Mouse (Mus musculus) kidney, adult 18-20 months (tissue): ENCODE results near the gene Gpbar1.

Source experiments
- DNase-seq: peaks from one replicate; pipeline ENCODE4 v3.0.0; 2021

Gpbar1 gene

DNA sequence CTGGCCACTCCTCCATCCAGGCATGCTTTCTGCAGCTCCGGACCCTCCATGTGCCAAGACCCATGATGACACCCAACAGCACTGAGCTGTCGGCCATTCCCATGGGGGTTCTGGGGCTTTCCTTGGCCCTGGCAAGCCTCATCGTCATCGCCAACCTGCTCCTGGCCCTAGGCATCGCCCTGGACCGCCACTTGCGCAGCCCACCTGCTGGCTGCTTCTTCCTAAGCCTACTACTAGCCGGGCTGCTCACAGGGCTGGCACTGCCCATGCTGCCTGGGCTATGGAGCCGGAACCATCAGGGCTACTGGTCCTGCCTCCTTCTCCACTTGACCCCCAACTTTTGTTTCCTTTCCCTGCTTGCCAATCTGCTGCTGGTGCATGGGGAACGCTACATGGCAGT is at the start of gene Gpbar1:
Gpbar1 (plus strand) TSS at position 13 of the 400 bp plus-strand sequence.
- DNase-seq = no peak

DNA sequence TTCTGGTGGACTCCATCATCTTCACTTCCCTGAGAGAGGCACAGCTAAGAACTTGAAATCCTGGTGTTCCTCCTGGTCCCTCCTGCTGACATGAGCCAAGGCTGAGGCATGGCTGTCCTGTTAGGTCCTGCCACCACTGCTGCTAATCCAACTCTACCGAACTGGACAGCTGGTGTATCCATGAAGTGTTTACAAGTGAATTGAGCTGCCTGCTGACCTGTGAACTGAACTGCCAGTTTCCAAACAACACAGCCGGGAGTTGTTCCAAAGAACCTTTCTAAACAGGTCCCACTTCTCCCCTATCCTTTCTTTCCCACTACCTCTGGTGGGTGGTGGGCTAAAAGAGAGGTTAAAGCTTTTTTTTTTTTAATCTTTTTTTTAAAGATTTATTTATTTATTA is 48.4 kb upstream of the Gpbar1 start:
- no peak for DNase-seq

- no peak for DNase-seq
Measured at GRCm38 (mm10) chr1:74230992-74231391, 47.4 kb upstream of the Gpbar1 start.

- peak; percentile 98 for DNase-seq
Measured at GRCm38 (mm10) chr1:74235938-74236589, 42.3 kb upstream of the Gpbar1 start, which contains the start of gene Arpc2. Gene Arpc2, plus strand, starts transcription at chr1:74236084.

DNA sequence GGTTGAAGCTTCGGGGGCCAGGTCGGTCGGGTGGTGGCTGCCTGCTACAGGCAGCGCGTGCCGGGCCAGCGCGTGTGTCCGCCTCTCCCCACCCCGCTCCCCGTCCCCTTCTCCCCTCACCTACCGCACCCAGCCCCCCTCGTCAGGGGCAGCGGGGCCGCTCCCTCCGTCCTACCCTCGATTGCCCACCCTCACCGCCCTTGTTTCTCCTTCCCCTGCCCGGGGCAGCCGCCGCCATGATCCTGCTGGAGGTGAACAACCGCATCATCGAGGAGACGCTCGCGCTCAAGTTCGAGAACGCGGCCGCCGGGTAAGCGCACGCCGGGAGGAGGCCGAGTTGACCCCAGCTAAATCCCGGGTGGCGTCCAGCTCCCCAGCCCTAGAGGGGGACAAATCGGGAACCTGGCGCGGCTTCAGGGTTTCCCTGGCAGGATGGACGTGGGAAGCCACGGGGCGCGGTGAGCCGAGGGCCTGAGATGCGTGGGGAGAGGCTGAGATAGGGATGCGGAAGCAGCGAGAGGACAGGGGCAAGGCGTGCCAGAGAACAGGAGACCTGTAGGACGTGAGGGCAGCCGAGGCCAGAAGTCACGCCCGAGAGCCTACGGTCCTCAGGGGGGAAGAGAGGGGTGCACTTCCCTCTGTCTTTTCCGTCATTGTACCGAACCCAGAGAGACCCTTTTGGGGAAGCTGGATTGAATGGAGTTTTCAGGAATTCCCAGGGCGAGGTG is 41.6 kb upstream of the Gpbar1 start:
- DNase-seq = peak; percentile 59

- DNase-seq = no peak
Measured at GRCm38 (mm10) chr1:74237671-74238070, 40.7 kb upstream of the Gpbar1 start.

DNA sequence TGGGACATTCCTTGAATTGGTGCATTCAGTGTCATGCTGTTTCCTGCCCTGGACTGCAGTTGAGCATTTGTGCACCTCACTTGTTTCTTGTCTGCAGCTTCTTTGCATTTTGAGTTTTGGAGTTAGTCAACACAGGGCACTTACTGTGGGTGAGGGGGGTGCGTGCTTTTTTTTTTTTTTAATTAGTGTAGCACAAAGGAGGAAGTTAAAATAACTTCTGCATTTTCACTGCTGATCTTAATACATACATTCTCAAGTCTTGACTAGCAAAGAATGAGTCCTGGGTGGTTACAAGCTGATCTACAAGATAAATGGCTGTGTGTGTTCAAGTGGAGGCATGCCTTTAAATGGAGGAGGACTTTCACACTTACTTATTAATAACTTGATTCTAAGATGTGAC is 40.2 kb upstream of the Gpbar1 start:
- DNase-seq = no peak

DNA sequence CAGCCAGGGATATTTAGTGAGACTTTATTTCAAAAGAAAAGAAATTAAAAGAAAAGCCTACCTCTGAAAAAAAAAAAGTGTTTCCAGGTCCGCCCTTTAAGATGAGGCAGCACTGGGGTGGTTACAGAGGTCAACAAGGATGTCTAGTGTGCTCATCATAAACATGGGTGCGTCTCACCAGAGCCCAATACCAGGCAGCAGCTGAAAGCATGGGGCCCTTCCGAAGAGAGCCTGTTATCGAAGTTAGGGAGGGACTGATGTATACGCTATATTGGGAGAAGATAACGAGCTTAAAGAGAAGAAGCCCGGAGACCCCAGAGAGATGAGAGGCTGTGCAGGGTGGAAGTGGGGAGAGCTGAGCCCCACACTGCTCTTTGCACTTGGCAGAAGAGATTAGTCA is 39.2 kb upstream of the Gpbar1 start:
- no peak for DNase-seq

DNA sequence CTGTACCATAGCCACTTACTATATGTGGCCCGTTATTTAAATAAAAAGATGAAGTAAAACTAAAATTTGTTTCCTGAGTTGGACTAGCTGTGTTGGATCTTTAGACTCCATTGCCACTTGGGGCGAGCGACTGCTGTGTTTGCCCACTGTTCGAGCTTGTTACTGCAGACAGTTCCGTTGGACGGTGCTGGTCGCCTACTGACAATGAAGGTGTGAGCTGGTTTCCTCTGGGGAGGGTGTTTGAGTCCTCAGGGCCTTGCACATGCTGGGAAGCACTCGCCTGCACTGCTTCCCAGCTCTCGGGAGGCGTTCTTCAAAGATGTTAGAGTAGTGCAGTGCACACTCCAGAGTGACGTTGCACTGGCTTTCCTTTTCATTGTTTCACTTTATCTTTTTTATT is 38.7 kb upstream of the Gpbar1 start:
- DNase-seq = no peak

DNA sequence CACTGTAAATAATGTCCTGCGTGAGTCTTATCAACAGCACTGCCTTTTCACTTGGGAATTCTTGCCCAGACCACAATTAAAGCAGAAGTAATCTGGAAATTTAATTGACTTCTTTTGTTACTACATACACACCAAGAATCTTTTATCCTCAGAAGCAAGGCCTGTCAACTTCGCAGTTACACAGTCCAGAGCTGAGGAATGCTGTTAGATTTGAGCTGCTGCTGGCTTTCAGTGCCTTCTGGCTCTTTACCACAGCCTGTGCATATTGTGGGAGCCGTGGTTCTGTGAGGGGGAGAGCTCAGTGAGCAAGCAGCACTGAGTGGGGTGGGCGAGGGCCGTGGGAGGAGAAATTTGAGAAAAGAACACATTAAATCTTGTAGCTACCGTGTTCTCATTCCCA is 38.0 kb upstream of the Gpbar1 start:
- no peak for DNase-seq

- no peak for DNase-seq
Measured at GRCm38 (mm10) chr1:74240832-74241231, 37.5 kb upstream of the Gpbar1 start.

GRCm38 (mm10) chr1:74245525-74245924 is 32.8 kb upstream of the Gpbar1 start:
- DNase-seq = no peak

GRCm38 (mm10) chr1:74248799-74249198 is 29.6 kb upstream of the Gpbar1 start:
- DNase-seq = peak; percentile 34

- peak; percentile 60 for DNase-seq
Measured at GRCm38 (mm10) chr1:74249331-74249980, 28.9 kb upstream of the Gpbar1 start.

- no peak for DNase-seq
Measured at GRCm38 (mm10) chr1:74250096-74250495, 28.3 kb upstream of the Gpbar1 start.

- no peak for DNase-seq
Measured at GRCm38 (mm10) chr1:74255704-74256345, 22.5 kb upstream of the Gpbar1 start.

DNA sequence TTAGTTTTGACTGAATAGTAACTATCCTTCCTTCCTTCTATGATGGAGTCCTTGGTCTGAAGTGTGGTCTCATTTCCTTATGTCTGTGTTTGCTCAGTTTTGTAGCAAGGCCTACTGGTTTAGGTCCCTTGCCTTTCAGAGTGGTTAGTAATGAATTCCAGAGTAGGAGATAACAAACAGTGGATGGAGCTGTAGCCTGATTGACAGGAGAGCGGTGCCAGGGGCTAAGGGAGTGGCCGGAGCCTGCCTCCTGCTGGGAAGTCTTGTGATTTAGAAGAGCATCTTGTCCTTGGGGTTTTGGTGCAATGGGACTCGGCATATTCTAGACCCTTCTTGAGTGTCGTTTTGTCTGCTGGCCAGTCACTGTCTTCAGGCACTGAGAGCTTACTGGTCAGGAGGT is 21.6 kb upstream of the Gpbar1 start:
- DNase-seq = no peak

DNA sequence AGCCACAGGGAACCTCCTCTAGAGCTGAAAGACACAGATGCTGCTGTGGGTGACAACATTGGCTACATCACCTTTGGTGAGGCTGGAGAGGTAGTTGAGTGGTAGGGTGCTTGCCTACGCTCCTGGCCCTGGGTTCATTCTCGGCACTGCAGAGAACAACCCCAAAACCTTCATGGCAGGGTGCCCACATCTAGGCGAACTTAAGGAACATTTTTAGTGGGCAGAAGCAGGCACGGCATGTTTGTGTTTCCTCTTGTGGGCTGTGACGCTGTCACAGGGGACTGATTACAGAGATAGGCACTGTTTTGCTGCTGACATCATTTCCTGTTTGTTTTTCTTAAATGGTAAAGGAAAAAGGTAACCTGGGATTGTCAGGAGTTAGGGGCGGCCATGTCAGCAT is 15.8 kb upstream of the Gpbar1 start:
- DNase-seq = no peak

DNA sequence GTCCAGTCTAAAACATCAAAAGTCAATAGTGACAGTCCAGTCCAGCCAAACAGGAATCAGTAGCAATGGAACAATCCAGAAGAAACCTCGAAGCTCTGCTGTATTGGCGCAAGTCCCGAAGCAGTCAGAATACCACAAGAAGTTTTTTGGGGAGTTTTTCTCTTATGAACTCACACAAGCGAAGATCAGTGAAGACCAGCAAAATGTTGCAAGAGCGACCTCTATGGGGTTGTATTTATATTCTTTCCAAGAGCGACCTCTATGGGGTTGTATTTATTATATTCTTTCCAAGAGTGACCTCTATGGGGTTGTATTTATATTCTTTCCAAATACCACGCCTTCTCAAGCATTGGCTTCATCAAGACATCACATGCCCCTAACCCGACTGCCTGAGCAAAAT is 9.6 kb upstream of the Gpbar1 start:
- no peak for DNase-seq

DNA sequence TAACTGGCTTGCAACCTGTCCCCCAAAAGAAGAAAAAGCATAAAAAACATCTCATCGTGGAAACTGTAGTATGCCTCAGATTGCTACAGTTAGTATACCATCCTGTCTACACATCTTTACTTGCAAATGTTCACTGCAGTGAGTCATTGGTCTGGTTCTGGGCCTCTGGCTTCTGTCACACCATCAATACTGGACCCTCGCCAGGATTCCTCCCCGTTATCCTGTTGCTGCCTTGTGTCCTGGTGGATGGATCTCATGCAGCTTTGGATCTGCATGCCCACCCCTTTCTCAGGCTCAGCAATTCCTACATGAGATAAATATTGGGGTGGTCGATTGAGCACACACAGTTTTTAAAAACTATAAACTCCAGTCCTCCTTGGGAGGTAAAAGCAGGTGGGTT is 6.7 kb upstream of the Gpbar1 start:
- no peak for DNase-seq

GRCm38 (mm10) chr1:74275015-74275414 is 3.3 kb upstream of the Gpbar1 start:
- no peak for DNase-seq

DNA sequence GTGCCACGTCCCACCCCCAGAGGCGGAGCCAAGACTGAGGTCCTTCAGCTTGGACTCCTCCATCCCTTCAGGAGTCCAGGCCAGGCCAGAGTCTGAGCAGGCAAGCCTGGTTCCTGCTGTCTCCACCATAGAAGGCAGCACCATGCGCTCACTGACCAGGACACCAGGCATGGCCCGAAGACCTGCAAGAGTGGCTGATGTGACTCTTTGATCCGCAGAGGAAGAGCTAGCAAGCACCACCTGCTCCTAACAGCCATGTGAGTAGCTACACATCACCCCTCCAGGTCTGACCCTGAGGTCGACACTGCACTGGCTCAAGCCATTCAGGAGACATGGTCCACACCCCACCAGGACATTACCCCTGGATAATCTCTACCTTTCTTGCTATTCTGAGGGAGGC is 1.3 kb upstream of the Gpbar1 start:
- no peak for DNase-seq

DNA sequence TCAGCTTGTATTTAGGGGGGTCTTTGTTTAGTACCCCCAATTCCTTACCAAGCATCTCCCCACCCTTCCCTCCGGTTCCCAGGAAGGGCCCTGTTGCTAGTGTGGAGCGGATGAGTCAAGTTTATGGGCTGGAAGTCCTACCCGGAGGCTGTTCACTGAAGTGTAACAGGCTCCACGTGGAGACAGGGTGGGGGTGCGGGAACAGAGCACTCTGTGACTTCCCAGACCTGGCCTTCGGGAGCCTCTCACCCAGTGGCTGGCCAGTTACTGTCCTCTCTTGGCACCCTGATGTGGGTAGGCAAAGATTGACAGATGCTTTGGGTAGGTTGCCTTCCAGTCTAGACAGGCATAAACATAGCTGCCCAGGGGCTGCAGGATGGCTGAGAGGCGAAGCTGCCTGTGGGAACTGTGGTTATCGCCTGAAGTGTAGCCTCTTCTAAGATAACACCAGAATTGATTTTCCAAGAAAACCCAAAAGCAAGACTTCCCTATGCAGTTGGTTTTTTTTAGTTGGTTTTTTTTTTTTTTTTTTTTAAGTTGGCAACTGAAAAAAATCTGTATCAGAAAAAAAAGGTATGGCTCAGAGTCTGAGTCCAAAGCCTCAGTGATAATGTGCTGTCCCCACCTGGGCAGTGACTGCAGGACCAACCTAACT is 340 bp upstream of the Gpbar1 start:
- DNase-seq = peak; percentile 69
